Mouse (Mus musculus) heart, postnatal 0 days (tissue): ENCODE measurements around the gene Akt3.

ENCODE experiments used
- CTCF ChIP-seq: IDR thresholded peaks from 2 replicates; pipeline ENCODE4 v1.5.1; 2016; ENCODE audit warnings: antibody characterized with exemption, control low read depth, low read depth
- EP300 ChIP-seq: IDR thresholded peaks from 2 replicates; pipeline ENCODE4 v1.6.1; 2016; ENCODE audit warnings: antibody characterized with exemption, low read depth

GRCm38 (mm10) chr1:177067123-177067646, 190.8 kb downstream of the Akt3 start:
- TF ChIP-seq EP300: no peak
- TF ChIP-seq CTCF: no peak
